Mouse (Mus musculus): ENCODE results near the gene C1ql2. TPM values are rescaled to one million over a fixed set of nuclear protein-coding genes. Genes with fewer than 3 reads are reported as not detected.

The C1ql2 gene
- total RNA-seq, 4 experiments from 2014 or later, result 4.6 to 5.2 (median 4.9) TPM

DNA sequence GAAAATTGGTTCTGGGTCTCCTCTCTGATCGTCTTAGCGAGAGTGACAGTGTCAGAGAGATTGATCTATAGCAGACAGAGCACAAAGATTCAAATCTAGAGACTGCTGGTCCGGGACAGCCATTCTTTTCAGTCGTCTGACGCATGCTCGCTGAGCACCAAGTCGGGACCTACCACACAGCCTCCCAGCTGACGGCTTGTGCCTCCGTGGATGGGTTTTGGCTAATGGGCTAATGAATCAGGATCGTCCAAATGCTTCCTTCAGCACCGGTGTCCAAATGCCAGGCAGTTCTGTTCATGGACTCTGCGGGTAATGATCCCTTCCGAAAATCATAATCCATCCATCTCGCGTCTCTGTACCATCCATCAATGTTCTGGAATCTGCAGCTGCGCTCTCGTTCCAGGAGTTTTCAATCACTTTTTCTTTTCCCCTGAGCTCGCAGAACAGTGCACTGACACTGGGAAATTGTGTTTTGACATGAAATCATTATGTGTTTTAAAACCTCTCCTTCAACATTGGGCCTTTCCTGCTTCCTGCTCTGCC lies 44.7 kb downstream of the C1ql2 start:
- DNase-seq (ENCODE audit: low spot score in 2 of 2), result no peak

DNA sequence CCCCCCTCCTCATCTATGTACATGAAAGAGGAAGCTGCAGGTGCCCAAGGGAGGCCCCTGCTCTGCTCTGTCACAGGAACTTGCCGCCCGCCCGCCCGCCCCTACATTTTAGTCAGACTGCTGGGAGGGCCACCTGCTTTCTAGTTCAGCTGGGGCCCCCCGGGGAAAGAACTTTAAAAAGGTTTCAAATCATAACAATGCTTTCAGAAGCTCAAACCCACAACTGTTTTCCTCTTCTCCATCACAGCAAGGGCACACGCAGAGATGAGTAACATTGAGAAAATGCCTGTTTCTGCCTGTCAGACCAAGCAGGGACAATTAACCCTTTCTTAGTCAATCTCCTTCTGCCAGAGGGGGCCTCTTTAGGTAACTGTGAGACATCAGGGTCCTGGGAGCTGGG lies 49.4 kb downstream of the C1ql2 start:
- DNase-seq (ENCODE audit: low spot score in 2 of 2), result no peak

DNA sequence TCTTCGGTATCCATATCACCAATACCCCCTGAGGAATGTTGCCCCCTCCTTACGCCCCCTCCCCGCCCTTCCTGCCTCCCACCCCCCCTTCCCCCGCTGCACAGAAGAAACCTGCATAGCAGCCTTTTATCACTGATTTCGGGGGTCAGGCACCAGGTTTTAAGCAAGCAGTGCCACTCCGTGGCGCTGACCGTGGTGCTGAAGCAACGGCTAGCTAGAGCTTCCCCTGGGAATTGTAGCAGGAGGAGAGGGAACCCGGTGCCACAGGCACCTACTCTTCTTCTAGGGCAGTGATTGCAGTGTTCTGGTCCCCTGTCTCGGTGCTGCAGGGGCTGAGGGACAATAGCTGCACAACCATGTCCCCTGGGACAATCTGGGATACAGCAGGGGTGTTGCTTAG lies 50.0 kb downstream of the C1ql2 start:
- DNase-seq (ENCODE audit: low spot score in 2 of 2), result no peak

Other genes starting within 250 kb of the C1ql2 start
- 100 to 1,000 TPM; 223 to 389 (median 294) TPM for gene Dbi, start 219.5 kb upstream of the C1ql2 start, total RNA-seq (2022)
- 1 to 10 TPM; 4.8 to 7.3 (median 6.0) TPM for gene 3110009E18Rik, start 219.4 kb upstream of the C1ql2 start, total RNA-seq (2022)
- 1 to 10 TPM; 5.6 to 7.5 (median 6.1) TPM for gene Steap3, start 67.9 kb upstream of the C1ql2 start, total RNA-seq (2022)
- gene Marco, start 164.4 kb downstream of the C1ql2 start, total RNA-seq (2022), result not detected

All from left cerebral cortex, adult 8-10 months (tissue).